Mouse (Mus musculus): ENCODE measurements around the gene Arel1. TPM values are rescaled to one million over a fixed set of nuclear protein-coding genes. Genes with fewer than 3 reads are reported as not detected.
A peak's percentile ranks its signal among the peaks of the same experiment; 100 is the strongest.

Arel1 gene
- polyA plus RNA-seq, 1 experiment, result 30.7 TPM

GRCm38 (mm10) chr12:84880091-84880490, 90.6 kb downstream of the Arel1 start:
- H3K27ac ChIP-seq (ENCODE audit: insufficient read depth, low read length), result no peak overlapping the region
- H3K4me1 ChIP-seq (ENCODE audit: control insufficient read depth, insufficient read depth, low read length), result no peaks in the 10 kb centered on the region
- TF ChIP-seq EP300 (IDR thresholded peaks at IDR 0.05; ENCODE audit: insufficient read depth, low read depth, low read length) (no peak), POLR2A (IDR thresholded peaks at IDR 0.05; ENCODE audit: insufficient read depth, low read length) (no peak), CTCF (IDR thresholded peaks at IDR 0.05; ENCODE audit: low read depth, low read length) (no peak)
- H3K4me3 ChIP-seq (ENCODE audit: low read depth, low read length), result no peak overlapping the region
- H3K9me3 ChIP-seq (replicated peaks; ENCODE audit: control insufficient read depth, insufficient read depth, low read length, poor library complexity, severe bottlenecking), result no peaks in the 10 kb centered on the region
- H3K36me3 ChIP-seq (ENCODE audit: control insufficient read depth, insufficient read depth, low read length, poor library complexity, severe bottlenecking), result no peaks in the 10 kb centered on the region
- peaks cover 6% of the 10 kb centered on the region; the same call in 1 of the 2 replicates for H3K27me3 ChIP-seq (ENCODE audit: control insufficient read depth, insufficient read depth, low read length, poor library complexity, severe bottlenecking)
- H3K9ac ChIP-seq (ENCODE audit: low read depth, poor library complexity, severe bottlenecking), result no peak overlapping the region

GRCm38 (mm10) chr12:84876481-84877121, 94.1 kb downstream of the Arel1 start, which contains the start of gene Ltbp2:
Gene Ltbp2 (minus strand): TSS chr12:84876532.
- Histone ChIP-seq H3K4me3 (ENCODE audit: low read depth, low read length) (peak within 1 kb of the TSS; percentile 68), H3K27ac (ENCODE audit: insufficient read depth, low read length) (no peak within 1 kb of the TSS), H3K9me3 (replicated peaks; ENCODE audit: control insufficient read depth, insufficient read depth, low read length, poor library complexity, severe bottlenecking) (no peaks in the 10 kb centered on the region), H3K36me3 (ENCODE audit: control insufficient read depth, insufficient read depth, low read length, poor library complexity, severe bottlenecking) (no peaks in the 10 kb centered on the region), H3K27me3 (ENCODE audit: control insufficient read depth, insufficient read depth, low read length, poor library complexity, severe bottlenecking) (peaks cover 6% of the 10 kb centered on the region; the same call in 1 of the 2 replicates), H3K9ac (ENCODE audit: low read depth, poor library complexity, severe bottlenecking) (peak within 1 kb of the TSS; percentile 79), H3K4me1 (ENCODE audit: control insufficient read depth, insufficient read depth, low read length) (no peaks in the 10 kb centered on the region)
- TF ChIP-seq CTCF (IDR thresholded peaks at IDR 0.05; ENCODE audit: low read depth, low read length) (peak; percentile 98), POLR2A (IDR thresholded peaks at IDR 0.05; ENCODE audit: insufficient read depth, low read length) (no peak)

GRCm38 (mm10) chr12:84875761-84876480, 94.8 kb downstream of the Arel1 start:
- H3K4me3 ChIP-seq (ENCODE audit: low read depth, low read length), result peak overlapping the region; percentile 68
- H3K36me3 ChIP-seq (ENCODE audit: control insufficient read depth, insufficient read depth, low read length, poor library complexity, severe bottlenecking), result no peaks in the 10 kb centered on the region
- TF ChIP-seq POLR2A (IDR thresholded peaks at IDR 0.05; ENCODE audit: insufficient read depth, low read length), result no peak
- no peak for TF ChIP-seq CTCF (IDR thresholded peaks at IDR 0.05; ENCODE audit: low read depth, low read length)
- TF ChIP-seq EP300 (IDR thresholded peaks at IDR 0.05; ENCODE audit: insufficient read depth, low read depth, low read length), result no peak
- peak overlapping the region; percentile 79 for H3K9ac ChIP-seq (ENCODE audit: low read depth, poor library complexity, severe bottlenecking)
- H3K4me1 ChIP-seq (ENCODE audit: control insufficient read depth, insufficient read depth, low read length), result no peaks in the 10 kb centered on the region
- no peak overlapping the region for H3K27ac ChIP-seq (ENCODE audit: insufficient read depth, low read length)
- H3K27me3 ChIP-seq (ENCODE audit: control insufficient read depth, insufficient read depth, low read length, poor library complexity, severe bottlenecking), result peaks cover 6% of the 10 kb centered on the region; the same call in 1 of the 2 replicates
- H3K9me3 ChIP-seq (replicated peaks; ENCODE audit: control insufficient read depth, insufficient read depth, low read length, poor library complexity, severe bottlenecking), result no peaks in the 10 kb centered on the region

DNA sequence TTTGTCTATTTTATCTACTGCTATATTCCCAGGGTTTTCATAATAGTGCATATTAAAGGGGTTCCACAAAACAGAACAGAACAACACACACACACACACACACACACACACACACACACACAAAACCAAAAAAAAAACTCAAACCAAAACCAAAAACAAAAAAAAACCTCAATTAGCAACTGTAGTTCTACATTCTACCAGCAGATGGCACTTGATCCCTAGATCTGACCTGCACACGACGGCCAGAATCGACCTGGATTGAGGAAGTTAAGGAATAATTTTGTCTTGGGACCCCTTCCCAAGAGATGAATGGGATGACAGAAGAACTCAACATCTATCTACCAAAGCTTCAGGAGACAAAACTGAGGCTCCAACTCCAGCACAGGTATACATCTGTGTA, 97.3 kb downstream of the Arel1 start:
- Histone ChIP-seq H3K9ac (ENCODE audit: low read depth, poor library complexity, severe bottlenecking) (no peak overlapping the region), H3K36me3 (ENCODE audit: control insufficient read depth, insufficient read depth, low read length, poor library complexity, severe bottlenecking) (no peaks in the 10 kb centered on the region), H3K4me3 (ENCODE audit: low read depth, low read length) (no peak overlapping the region), H3K27me3 (ENCODE audit: control insufficient read depth, insufficient read depth, low read length, poor library complexity, severe bottlenecking) (peaks cover 6% of the 10 kb centered on the region; the same call in 1 of the 2 replicates), H3K9me3 (replicated peaks; ENCODE audit: control insufficient read depth, insufficient read depth, low read length, poor library complexity, severe bottlenecking) (no peaks in the 10 kb centered on the region), H3K4me1 (ENCODE audit: control insufficient read depth, insufficient read depth, low read length) (no peaks in the 10 kb centered on the region), H3K27ac (ENCODE audit: insufficient read depth, low read length) (no peak overlapping the region)
- TF ChIP-seq EP300 (IDR thresholded peaks at IDR 0.05; ENCODE audit: insufficient read depth, low read depth, low read length), result no peak
- no peak for TF ChIP-seq POLR2A (IDR thresholded peaks at IDR 0.05; ENCODE audit: insufficient read depth, low read length)
- TF ChIP-seq CTCF (IDR thresholded peaks at IDR 0.05; ENCODE audit: low read depth, low read length), result peak; percentile 39

DNA sequence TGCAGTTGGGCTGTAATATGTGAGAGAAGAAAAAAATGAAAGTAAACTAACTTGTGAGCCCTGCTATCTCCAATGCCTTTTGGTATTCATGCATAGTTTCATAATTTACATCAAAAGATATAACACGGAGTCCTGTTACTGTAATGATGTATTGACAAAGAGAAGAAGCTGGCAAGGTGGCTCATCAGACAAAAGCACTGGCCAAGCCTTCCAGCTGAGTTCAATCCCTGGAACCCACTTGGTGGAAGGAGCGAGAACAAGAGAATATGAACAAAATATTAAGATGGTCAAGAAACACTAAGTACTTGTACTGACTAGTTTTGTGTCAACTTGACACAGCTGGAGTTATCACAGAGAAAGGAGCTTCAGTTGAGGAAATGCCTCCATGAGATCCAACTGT, 98.4 kb downstream of the Arel1 start:
- no peaks in the 10 kb centered on the region for H3K36me3 ChIP-seq (ENCODE audit: control insufficient read depth, insufficient read depth, low read length, poor library complexity, severe bottlenecking)
- no peak overlapping the region for H3K4me3 ChIP-seq (ENCODE audit: low read depth, low read length)
- H3K4me1 ChIP-seq (ENCODE audit: control insufficient read depth, insufficient read depth, low read length), result no peaks in the 10 kb centered on the region
- H3K9me3 ChIP-seq (replicated peaks; ENCODE audit: control insufficient read depth, insufficient read depth, low read length, poor library complexity, severe bottlenecking), result no peaks in the 10 kb centered on the region
- H3K27me3 ChIP-seq (ENCODE audit: control insufficient read depth, insufficient read depth, low read length, poor library complexity, severe bottlenecking), result peaks cover 6% of the 10 kb centered on the region; the same call in 1 of the 2 replicates
- TF ChIP-seq POLR2A (IDR thresholded peaks at IDR 0.05; ENCODE audit: insufficient read depth, low read length) (no peak), EP300 (IDR thresholded peaks at IDR 0.05; ENCODE audit: insufficient read depth, low read depth, low read length) (no peak), CTCF (IDR thresholded peaks at IDR 0.05; ENCODE audit: low read depth, low read length) (no peak)
- H3K27ac ChIP-seq (ENCODE audit: insufficient read depth, low read length), result no peak overlapping the region
- H3K9ac ChIP-seq (ENCODE audit: low read depth, poor library complexity, severe bottlenecking), result no peak overlapping the region

Other genes with a start within 250 kb of the Arel1 start
- 156 and 180 TPM in 2 replicates for gene Npc2, start 197.7 kb downstream of the Arel1 start, polyA plus RNA-seq (2011; ENCODE audit: insufficient read depth, insufficient read length, low read depth, missing spikeins)
- gene Isca2, start 197.6 kb downstream of the Arel1 start, polyA plus RNA-seq (2011; ENCODE audit: insufficient read depth, insufficient read length, low read depth, missing spikeins), result 44.4 and 46.1 TPM in 2 replicates
- 1.9 and 2.7 TPM in 2 replicates for gene Ltbp2, start 94.4 kb downstream of the Arel1 start, polyA plus RNA-seq (2011; ENCODE audit: insufficient read depth, insufficient read length, low read depth, missing spikeins)
- gene Fcf1, start within 50 bp of the Arel1 start, polyA plus RNA-seq (2011; ENCODE audit: insufficient read depth, insufficient read length, low read depth, missing spikeins), result 173 and 179 TPM in 2 replicates
- gene Ylpm1, start 25.4 kb upstream of the Arel1 start, polyA plus RNA-seq (2011; ENCODE audit: insufficient read depth, insufficient read length, low read depth, missing spikeins), result 103 and 105 TPM in 2 replicates
- 0.62 and 0.73 TPM in 2 replicates for gene Prox2, start 139.9 kb upstream of the Arel1 start, polyA plus RNA-seq (2011; ENCODE audit: insufficient read depth, insufficient read length, low read depth, missing spikeins)
- 139 and 147 TPM in 2 replicates for gene Dlst, start 139.9 kb upstream of the Arel1 start, polyA plus RNA-seq (2011; ENCODE audit: insufficient read depth, insufficient read length, low read depth, missing spikeins)
- 3.0 and 3.8 TPM in 2 replicates for gene Rps6kl1, start 180.4 kb upstream of the Arel1 start, polyA plus RNA-seq (2011; ENCODE audit: insufficient read depth, insufficient read length, low read depth, missing spikeins)
- 5.5 and 5.8 TPM in 2 replicates for gene Pgf, start 206.9 kb upstream of the Arel1 start, polyA plus RNA-seq (2011; ENCODE audit: insufficient read depth, insufficient read length, low read depth, missing spikeins)
- 58.0 and 71.6 TPM in 2 replicates for gene Eif2b2, start 248.6 kb upstream of the Arel1 start, polyA plus RNA-seq (2011; ENCODE audit: insufficient read depth, insufficient read length, low read depth, missing spikeins)

Data from ES-Bruce4 (cell line).